Mouse (Mus musculus) CD4-positive, CD25-positive, alpha-beta regulatory T cell, adult 4 months (primary cell): ENCODE measurements at regions not wholly inside any gene's neighbourhood (a gene's known extent, or its start where the extent isn't known, plus 50 kb on each side); places are given as distances from the start of the nearest gene placed in this dataset.
A peak's percentile ranks its signal among the peaks of the same experiment; 100 is the strongest.

ENCODE experiments used
- ATAC-seq: one replicate; pipeline ENCODE4 v1.8.0; 2017

- ATAC-seq: no peak
Measured at GRCm38 (mm10) chr13:63627184-63627893, 53.9 kb upstream of the Ptch1 start.

GRCm38 (mm10) chr13:63627894-63628287, 54.5 kb upstream of the Ptch1 start:
- ATAC-seq: no peak

- ATAC-seq: no peak
Measured at GRCm38 (mm10) chr13:63631771-63632347, 58.5 kb upstream of the Ptch1 start.

- peak; percentile 47 for ATAC-seq
Measured at GRCm38 (mm10) chr13:63634294-63634693, 60.9 kb upstream of the Ptch1 start.

GRCm38 (mm10) chr13:63641649-63642226, 68.3 kb upstream of the Ptch1 start:
- no peak for ATAC-seq

- ATAC-seq: no peak
Measured at GRCm38 (mm10) chr13:63642617-63643016, 69.2 kb upstream of the Ptch1 start.

GRCm38 (mm10) chr13:63643394-63643793, 70.0 kb upstream of the Ptch1 start:
- ATAC-seq: no peak

- ATAC-seq: no peak
Measured at GRCm38 (mm10) chr13:63644308-63644707, 70.9 kb upstream of the Ptch1 start.

- ATAC-seq: no peak
Measured at GRCm38 (mm10) chr13:63649058-63649647, 75.8 kb upstream of the Ptch1 start.

GRCm38 (mm10) chr13:63654514-63654913, 81.1 kb upstream of the Ptch1 start:
- ATAC-seq: no peak

- ATAC-seq: no peak
Measured at GRCm38 (mm10) chr13:63657115-63657514, 83.7 kb upstream of the Ptch1 start.

GRCm38 (mm10) chr13:63659412-63659811, 86.0 kb upstream of the Ptch1 start:
- no peak for ATAC-seq

- ATAC-seq: no peak
Measured at GRCm38 (mm10) chr13:63660431-63660830, 87.0 kb upstream of the Ptch1 start.

- ATAC-seq: no peak
Measured at GRCm38 (mm10) chr13:63668576-63668975, 95.2 kb upstream of the Ptch1 start.

GRCm38 (mm10) chr13:63669031-63669430, 95.6 kb upstream of the Ptch1 start:
- ATAC-seq: no peak

GRCm38 (mm10) chr13:63672425-63672824, 99.0 kb upstream of the Ptch1 start:
- ATAC-seq: no peak

GRCm38 (mm10) chr13:63677696-63678095, 104.3 kb upstream of the Ptch1 start:
- no peak for ATAC-seq

GRCm38 (mm10) chr13:63678265-63679260, 105.2 kb upstream of the Ptch1 start:
- no peak for ATAC-seq

- no peak for ATAC-seq
Measured at GRCm38 (mm10) chr13:63682341-63682740, 108.9 kb upstream of the Ptch1 start.

- no peak for ATAC-seq
Measured at GRCm38 (mm10) chr13:63691974-63692373, 118.6 kb upstream of the Ptch1 start.

GRCm38 (mm10) chr13:63693636-63694035, 120.2 kb upstream of the Ptch1 start:
- ATAC-seq: no peak

GRCm38 (mm10) chr13:63696399-63696798, 118.6 kb upstream of the Ercc6l2 start:
- peak; percentile 82 for ATAC-seq

GRCm38 (mm10) chr13:63699624-63700023, 115.4 kb upstream of the Ercc6l2 start:
- ATAC-seq: no peak
